Mouse (Mus musculus): ENCODE data around the gene Gm45213.

GRCm38 (mm10) chr7:66110636-66111112, 67.3 kb downstream of the Gm45213 start:
- TF ChIP-seq CTCF (IDR thresholded peaks at IDR 0.05; ENCODE audit: low read depth, low read length), result no peak
- no peak for TF ChIP-seq POLR2AphosphoS5 (IDR thresholded peaks at IDR 0.05; ENCODE audit: insufficient replicate concordance, low read depth, low read length)
- no peak for TF ChIP-seq GATA1 (IDR thresholded peaks at IDR 0.05; ENCODE audit: borderline replicate concordance, low read length)
- TF ChIP-seq GATA2 (IDR thresholded peaks at IDR 0.05; ENCODE audit: borderline replicate concordance, low read depth, low read length), result no peak
